ENCODE assay signal across 24 mouse cellular contexts in genomic region chr1:178784043-178784442, GRCm38 (mm10).
DNase-seq lines count a peak whose midpoint lies in the region; ATAC-seq lines count a peak whose summit lies in the region.
"Had no signal": no experiment of that assay in that cellular context is flagged by ENCODE, and none has a peak within 500 bp of the region (broad histone marks: within the 10 kb centered on the region; RNA-seq: fewer than 3 reads in every experiment).

No protein-coding gene starts in this region.

- H3K9me3 ChIP-seq in heart, embryonic 10.5 days: no peaks in the 10 kb centered on the region
- H3K9me3 ChIP-seq in liver, embryonic 13.5 days (replicated peaks): no peaks in the 10 kb centered on the region
- H3K9me3 ChIP-seq in midbrain, embryonic 11.5 days (ENCODE audit: control insufficient read depth, low read length): no peaks in the 10 kb centered on the region
- H3K9me3 ChIP-seq: embryonic facial prominence, embryonic 13.5 days; forebrain, embryonic 10.5 days; heart, embryonic 12.5 days had no signal

- peak; percentile 38 for DNase-seq in heart, embryonic 10.5 days (ENCODE audit: low spot score)
- DNase-seq in heart, adult 9 months (ENCODE audit: low spot score in 2 of 2): no peak
- peak; percentile 21 for DNase-seq in c-Kit-positive CD71-positive TER-119-negative erythroid progenitor cells, embryonic 14.5 days (ENCODE audit: low read depth)
- DNase-seq in liver, embryonic 13.5 days: peak; percentile 22
- no peak for DNase-seq in kidney, adult 8-10 months
- no peak for DNase-seq in midbrain, embryonic 11.5 days (ENCODE audit: low spot score, missing footprints)
- DNase-seq in left cerebral cortex, adult 18-20 months (ENCODE audit: low spot score in 2 of 2): no peak
- DNase-seq: adrenal gland, adult 2 months; adrenal gland, postnatal 25 days; cerebellum, adult 11-12 months; cerebellum, adult 9-10 months; cerebellum, postnatal 25 days; gastrocnemius, postnatal 36 days; heart, adult 18-20 months; heart, postnatal 36 days had no signal

- ATAC-seq in liver, embryonic 13.5 days (ENCODE audit: low read depth): peak; percentile 86
- peak; percentile 95 for ATAC-seq in megakaryocyte progenitor cell, adult 5-6 weeks (replicated peaks; ENCODE audit: poor library complexity)
- no peak for ATAC-seq in midbrain, embryonic 11.5 days (ENCODE audit: low FRiP score)
- ATAC-seq: activated CD4-positive, CD25-positive, alpha-beta regulatory T cell, adult 4 months; forebrain, embryonic 14.5 days; hindbrain, embryonic 16.5 days; inflammation-experienced regulatory T-cells, adult 6 months; Patski had no signal

- no peak overlapping the region for H3K4me3 ChIP-seq in heart, embryonic 10.5 days
- no peak overlapping the region for H3K4me3 ChIP-seq in liver, embryonic 13.5 days (replicated peaks)
- no peak overlapping the region for H3K4me3 ChIP-seq in midbrain, embryonic 11.5 days (ENCODE audit: low read depth, low read length)
- H3K4me3 ChIP-seq: embryonic facial prominence, embryonic 13.5 days; forebrain, embryonic 10.5 days; heart, embryonic 12.5 days had no signal

- no peak overlapping the region for H3K9ac ChIP-seq in liver, embryonic 13.5 days
- H3K9ac ChIP-seq in midbrain, embryonic 11.5 days (ENCODE audit: low read length): no peak overlapping the region
- H3K9ac ChIP-seq: embryonic facial prominence, embryonic 13.5 days; heart, embryonic 12.5 days had no signal

- H3K36me3 ChIP-seq in heart, embryonic 10.5 days: no peaks in the 10 kb centered on the region
- H3K36me3 ChIP-seq in liver, embryonic 13.5 days: no peaks in the 10 kb centered on the region
- H3K36me3 ChIP-seq in midbrain, embryonic 11.5 days (ENCODE audit: control insufficient read depth, insufficient read depth, low read length): no peaks in the 10 kb centered on the region
- H3K36me3 ChIP-seq: forebrain, embryonic 10.5 days had no signal

- H3K4me2 ChIP-seq in liver, embryonic 13.5 days: no peak overlapping the region
- no peak overlapping the region for H3K4me2 ChIP-seq in midbrain, embryonic 11.5 days
- H3K4me2 ChIP-seq: embryonic facial prominence, embryonic 13.5 days; heart, embryonic 12.5 days had no signal

- H3K27ac ChIP-seq in heart, embryonic 10.5 days: no peak overlapping the region
- no peak overlapping the region for H3K27ac ChIP-seq in liver, embryonic 13.5 days
- H3K27ac ChIP-seq in midbrain, embryonic 11.5 days (ENCODE audit: low read depth, low read length): no peak overlapping the region
- H3K27ac ChIP-seq: embryonic facial prominence, embryonic 13.5 days; forebrain, embryonic 10.5 days had no signal

- H3K4me1 ChIP-seq in heart, embryonic 10.5 days: peaks cover 5% of the 10 kb centered on the region; the same call in 1 of the 2 replicates
- H3K4me1 ChIP-seq in liver, embryonic 13.5 days (replicated peaks): peaks cover 12% of the 10 kb centered on the region
- no peaks in the 10 kb centered on the region for H3K4me1 ChIP-seq in midbrain, embryonic 11.5 days (ENCODE audit: control insufficient read depth, insufficient read depth, low read length)

- H3K27me3 ChIP-seq in heart, embryonic 10.5 days (ENCODE audit: insufficient read depth, poor library complexity, severe bottlenecking): no peaks in the 10 kb centered on the region
- no peaks in the 10 kb centered on the region for H3K27me3 ChIP-seq in liver, embryonic 13.5 days
- H3K27me3 ChIP-seq in midbrain, embryonic 11.5 days (ENCODE audit: control insufficient read depth, insufficient read depth, low read length): no peaks in the 10 kb centered on the region
- H3K27me3 ChIP-seq: embryonic facial prominence, embryonic 13.5 days; heart, embryonic 12.5 days; Patski had no signal

- 92% methylated on average over 6 of the region's 6 CpGs for WGBS in heart, embryonic 10.5 days
- WGBS in liver, embryonic 13.5 days (ENCODE audit: insufficient replicate concordance): 87% methylated on average over 6 of the region's 6 CpGs
- 96% methylated on average over 6 of the region's 6 CpGs for WGBS in midbrain, embryonic 11.5 days

Comparison
In these comparisons a context has a peak if more than half of its experiments do, and no peak if none do; other contexts are left out.
1. DNase-seq: peak in heart, embryonic 10.5 days (single experiment), c-Kit-positive CD71-positive TER-119-negative erythroid progenitor cells, embryonic 14.5 days (single experiment) and liver, embryonic 13.5 days (single experiment); none in heart, adult 9 months (0 of 2), kidney, adult 8-10 months (0 of 2), midbrain, embryonic 11.5 days (single experiment) and left cerebral cortex, adult 18-20 months (0 of 2).